Mouse (Mus musculus) WW6 (cell line): ENCODE measurements at regions not wholly inside any gene's neighbourhood (a gene's known extent, or its start where the extent isn't known, plus 50 kb on each side); places are given as distances from the start of the nearest gene placed in this dataset.

Source experiments
- DNase-seq: peaks from one replicate; pipeline ENCODE4 v3.0.0-alpha.2; 2013; ENCODE audit warnings: low read depth, low spot score

GRCm38 (mm10) chr16:93192651-93193173 lies 366.8 kb upstream of the Runx1 start:
- DNase-seq = no peak

- DNase-seq = no peak
These were observed 365.2 kb upstream of the Runx1 start for GRCm38 (mm10) chr16:93191174-93191573.

GRCm38 (mm10) chr16:93190301-93190700 lies 364.4 kb upstream of the Runx1 start:
- DNase-seq = no peak

- no peak for DNase-seq
These were observed 363.9 kb upstream of the Runx1 start for GRCm38 (mm10) chr16:93189875-93190274.

GRCm38 (mm10) chr16:93189412-93189811 lies 363.5 kb upstream of the Runx1 start:
- no peak for DNase-seq

- DNase-seq = no peak
These were observed 360.6 kb upstream of the Runx1 start for GRCm38 (mm10) chr16:93186554-93186953.

GRCm38 (mm10) chr16:93182656-93183055 lies 356.7 kb upstream of the Runx1 start:
- DNase-seq = no peak

GRCm38 (mm10) chr16:93181497-93181896 lies 355.5 kb upstream of the Runx1 start:
- DNase-seq = no peak

- no peak for DNase-seq
These were observed 354.3 kb upstream of the Runx1 start for GRCm38 (mm10) chr16:93180213-93180612.

- DNase-seq = no peak
These were observed 340.7 kb upstream of the Runx1 start for GRCm38 (mm10) chr16:93166667-93167066.

GRCm38 (mm10) chr16:93158526-93159226 lies 332.7 kb upstream of the Runx1 start:
- no peak for DNase-seq

- DNase-seq = no peak
These were observed 327.8 kb upstream of the Runx1 start for GRCm38 (mm10) chr16:93153545-93154329.

- DNase-seq = no peak
These were observed 327.0 kb upstream of the Runx1 start for GRCm38 (mm10) chr16:93152765-93153489.

GRCm38 (mm10) chr16:93152057-93152456 lies 326.1 kb upstream of the Runx1 start:
- DNase-seq = no peak

GRCm38 (mm10) chr16:93151652-93152051 lies 325.7 kb upstream of the Runx1 start:
- no peak for DNase-seq

GRCm38 (mm10) chr16:93150451-93150850 lies 324.5 kb upstream of the Runx1 start:
- no peak for DNase-seq

- DNase-seq = no peak
These were observed 321.7 kb upstream of the Runx1 start for GRCm38 (mm10) chr16:93147525-93148222.

- no peak for DNase-seq
These were observed 320.9 kb upstream of the Runx1 start for GRCm38 (mm10) chr16:93146812-93147211.

GRCm38 (mm10) chr16:93145617-93146016 lies 319.7 kb upstream of the Runx1 start:
- DNase-seq = no peak

- DNase-seq = no peak
These were observed 318.1 kb upstream of the Runx1 start for GRCm38 (mm10) chr16:93144033-93144432.

GRCm38 (mm10) chr16:93143164-93143563 lies 317.2 kb upstream of the Runx1 start:
- DNase-seq = no peak

- no peak for DNase-seq
These were observed 316.0 kb upstream of the Runx1 start for GRCm38 (mm10) chr16:93141967-93142366.
